ENCODE assay signal across 8 mouse cellular contexts in genomic region chr4:137367275-137368088, GRCm38 (mm10). TPM values are rescaled to one million over a fixed set of nuclear protein-coding genes. Genes with fewer than 3 reads are reported as not detected.
A peak's percentile ranks its signal among the peaks of the same experiment; 100 is the strongest.
DNase-seq lines count a peak whose midpoint lies in the region; ATAC-seq and TF ChIP-seq lines count a peak whose summit lies in the region.

No protein-coding gene starts in this region.

- 32% methylated on average over 5 of the region's 5 CpGs for WGBS in heart, embryonic 15.5 days
- WGBS in limb, embryonic 15.5 days = 28% methylated on average over 5 of the region's 5 CpGs
- 13% methylated on average over 5 of the region's 5 CpGs for WGBS in small intestine, adult 2 months
- 50% methylated on average over 5 of the region's 5 CpGs for WGBS in hindbrain, embryonic 14.5 days

- no peak overlapping the region for H3K4me2 ChIP-seq in heart, embryonic 15.5 days
- no peak overlapping the region for H3K4me2 ChIP-seq in limb, embryonic 15.5 days
- H3K4me2 ChIP-seq in hindbrain, embryonic 14.5 days (replicated peaks) = no peak overlapping the region

- no peaks in the 10 kb centered on the region for H3K36me3 ChIP-seq in heart, embryonic 15.5 days
- no peaks in the 10 kb centered on the region for H3K36me3 ChIP-seq in limb, embryonic 15.5 days
- no peaks in the 10 kb centered on the region for H3K36me3 ChIP-seq in small intestine, adult 2 months (ENCODE audit: control insufficient read depth, insufficient read depth, low read length)
- H3K36me3 ChIP-seq in hindbrain, embryonic 14.5 days (replicated peaks; ENCODE audit: control insufficient read depth, insufficient read depth) = no peaks in the 10 kb centered on the region

- intact Hi-C loops in gastrocnemius, postnatal 14 days (cut with DNase I; ENCODE audit: low total_unique reads) = no loop called here

- H3K9ac ChIP-seq in heart, embryonic 15.5 days = no peak overlapping the region
- H3K9ac ChIP-seq in limb, embryonic 15.5 days = no peak overlapping the region
- no peak overlapping the region for H3K9ac ChIP-seq in hindbrain, embryonic 14.5 days

- no peak for TF ChIP-seq CTCF in small intestine, adult 2 months (IDR thresholded peaks at IDR 0.05; ENCODE audit: extremely low read depth, insufficient read length, insufficient replicate concordance, low read depth, low read length)

- H3K4me1 ChIP-seq in heart, embryonic 15.5 days (replicated peaks) = peaks cover 23% of the 10 kb centered on the region
- H3K4me1 ChIP-seq in limb, embryonic 15.5 days = peaks cover 24% of the 10 kb centered on the region
- H3K4me1 ChIP-seq in small intestine, adult 2 months (ENCODE audit: control insufficient read depth, insufficient read depth, insufficient read length, low read length) = peaks cover 22% of the 10 kb centered on the region
- H3K4me1 ChIP-seq in hindbrain, embryonic 14.5 days (replicated peaks; ENCODE audit: control insufficient read depth, insufficient read depth, low read length) = 0 out of 2 replicates have a peak, but pooled peaks cover 3% of the 10 kb centered on the region

- no peaks in the 10 kb centered on the region for H3K27me3 ChIP-seq in heart, embryonic 15.5 days
- no peaks in the 10 kb centered on the region for H3K27me3 ChIP-seq in limb, embryonic 15.5 days
- H3K27me3 ChIP-seq in small intestine, adult 2 months (ENCODE audit: control insufficient read depth, insufficient read depth, low read length) = no peaks in the 10 kb centered on the region
- H3K27me3 ChIP-seq in hindbrain, embryonic 14.5 days (ENCODE audit: control insufficient read depth, insufficient read depth, low read length) = no peaks in the 10 kb centered on the region

- H3K4me3 ChIP-seq in heart, embryonic 15.5 days = no peak overlapping the region
- no peak overlapping the region for H3K4me3 ChIP-seq in limb, embryonic 15.5 days
- H3K4me3 ChIP-seq in small intestine, adult 2 months (ENCODE audit: low read depth, low read length) = no peak overlapping the region
- no peak overlapping the region for H3K4me3 ChIP-seq in hindbrain, embryonic 14.5 days (replicated peaks; ENCODE audit: low read length)

- no peaks in the 10 kb centered on the region for H3K9me3 ChIP-seq in heart, embryonic 15.5 days (replicated peaks)
- H3K9me3 ChIP-seq in limb, embryonic 15.5 days = no peaks in the 10 kb centered on the region
- H3K9me3 ChIP-seq in hindbrain, embryonic 14.5 days (ENCODE audit: control insufficient read depth, low read length) = no peaks in the 10 kb centered on the region

- ATAC-seq in heart, embryonic 15.5 days (replicated peaks; ENCODE audit: insufficient number of reproducible peaks, insufficient read depth, low FRiP score, low read depth) = peak; percentile 60; the same call in 1 of the 2 replicates
- no peak for ATAC-seq in limb, embryonic 15.5 days (ENCODE audit: insufficient number of reproducible peaks, low FRiP score, low TSS enrichment, low read depth)
- no peak for ATAC-seq in hindbrain, embryonic 14.5 days (ENCODE audit: low FRiP score)

- peak; percentile 50 for DNase-seq in gastrocnemius, postnatal 14 days
- no peak for DNase-seq in gastrocnemius, postnatal 10 days
- peak; percentile 61 for DNase-seq in R1 (ENCODE audit: low read depth, low spot score)
- DNase-seq in adrenal gland, postnatal 4 days (ENCODE audit: low spot score in 2 of 2) = no peak
- no peak for DNase-seq in hindbrain, embryonic 14.5 days (ENCODE audit: low spot score)

- no peak for TF ChIP-seq POLR2A in small intestine, adult 2 months (IDR thresholded peaks at IDR 0.05; ENCODE audit: low read depth, low read length)

- peak overlapping the region; percentile 61 for H3K27ac ChIP-seq in heart, embryonic 15.5 days
- peak overlapping the region; percentile 14; the same call in 1 of the 2 replicates for H3K27ac ChIP-seq in limb, embryonic 15.5 days
- peak overlapping the region; percentile 66 for H3K27ac ChIP-seq in small intestine, adult 2 months (ENCODE audit: insufficient read depth, low read depth, low read length)
- H3K27ac ChIP-seq in hindbrain, embryonic 14.5 days = no peak overlapping the region

RNA-seq across cellular contexts. Expression of gene Cdc42, which starts 10.0 kb away (rescaled TPM):
- total RNA-seq in gastrocnemius, postnatal 14 days (2021) = 100 to 1,000 TPM; 200 to 210 TPM
- total RNA-seq in gastrocnemius, postnatal 10 days (2021) = 100 to 1,000 TPM; 256 to 266 TPM
- 462 and 495 TPM in 2 replicates for polyA plus RNA-seq in heart, embryonic 15.5 days (2015; fragmentation: Nextera tagmentation; extraction: Ambion mirVana)
- 721 and 737 TPM in 2 replicates for polyA plus RNA-seq in limb, embryonic 15.5 days (2015; fragmentation: Nextera tagmentation; extraction: Ambion mirVana)
- 11.5 and 25.9 TPM in 2 replicates for polyA plus RNA-seq in small intestine, adult 2 months (2012; rRNA removed)
- total RNA-seq in adrenal gland, postnatal 4 days (2021) = 100 to 1,000 TPM; 407 to 413 TPM
- 1,007 and 1,073 TPM in 2 replicates for polyA plus RNA-seq in hindbrain, embryonic 14.5 days (2014; fragmentation: Nextera tagmentation; extraction: Ambion mirVana)

RNA-seq across cellular contexts. Expression of gene Cela3a, which starts 42.1 kb away (rescaled TPM):
- total RNA-seq in gastrocnemius, postnatal 14 days (2021) = not detected
- total RNA-seq in gastrocnemius, postnatal 10 days (2021) = not detected
- not detected in 2 replicates for polyA plus RNA-seq in heart, embryonic 15.5 days (2015; fragmentation: Nextera tagmentation; extraction: Ambion mirVana)
- polyA plus RNA-seq in limb, embryonic 15.5 days (2015; fragmentation: Nextera tagmentation; extraction: Ambion mirVana) = not detected in 2 replicates
- polyA plus RNA-seq in small intestine, adult 2 months (2012; rRNA removed) = 23.4 TPM in 1 of 2 replicates, not detected in the other
- total RNA-seq in adrenal gland, postnatal 4 days (2021) = 1 to 10 TPM in 1 of 2 experiments, not detected in 1; 8.3 TPM
- polyA plus RNA-seq in hindbrain, embryonic 14.5 days (2014; fragmentation: Nextera tagmentation; extraction: Ambion mirVana) = not detected in 2 replicates

Comparison
In these comparisons a context has a peak if more than half of its experiments do, and no peak if none do; other contexts are left out.
1. DNase-seq: peak in gastrocnemius, postnatal 14 days (single experiment) and R1 (single experiment); none in gastrocnemius, postnatal 10 days (single experiment), adrenal gland, postnatal 4 days (0 of 2) and hindbrain, embryonic 14.5 days (single experiment).
2. RNA of gene Cdc42, which starts 10.0 kb away (polyA plus RNA-seq): 1,007 to 1,073 TPM in hindbrain, embryonic 14.5 days, 721 to 737 TPM in limb, embryonic 15.5 days and 462 to 495 TPM in heart, embryonic 15.5 days; 11.5 to 25.9 TPM in small intestine, adult 2 months; every median in the first group is over 10 times any median in the second.